Mouse (Mus musculus) brain, embryonic 18.5 days (tissue): ENCODE data around the gene Mcm6.

Experiments used
- DNase-seq: peaks from one replicate; pipeline ENCODE4 v3.0.0-alpha.2; 2012; ENCODE audit warnings: low read depth, low spot score

Gene Mcm6

DNA sequence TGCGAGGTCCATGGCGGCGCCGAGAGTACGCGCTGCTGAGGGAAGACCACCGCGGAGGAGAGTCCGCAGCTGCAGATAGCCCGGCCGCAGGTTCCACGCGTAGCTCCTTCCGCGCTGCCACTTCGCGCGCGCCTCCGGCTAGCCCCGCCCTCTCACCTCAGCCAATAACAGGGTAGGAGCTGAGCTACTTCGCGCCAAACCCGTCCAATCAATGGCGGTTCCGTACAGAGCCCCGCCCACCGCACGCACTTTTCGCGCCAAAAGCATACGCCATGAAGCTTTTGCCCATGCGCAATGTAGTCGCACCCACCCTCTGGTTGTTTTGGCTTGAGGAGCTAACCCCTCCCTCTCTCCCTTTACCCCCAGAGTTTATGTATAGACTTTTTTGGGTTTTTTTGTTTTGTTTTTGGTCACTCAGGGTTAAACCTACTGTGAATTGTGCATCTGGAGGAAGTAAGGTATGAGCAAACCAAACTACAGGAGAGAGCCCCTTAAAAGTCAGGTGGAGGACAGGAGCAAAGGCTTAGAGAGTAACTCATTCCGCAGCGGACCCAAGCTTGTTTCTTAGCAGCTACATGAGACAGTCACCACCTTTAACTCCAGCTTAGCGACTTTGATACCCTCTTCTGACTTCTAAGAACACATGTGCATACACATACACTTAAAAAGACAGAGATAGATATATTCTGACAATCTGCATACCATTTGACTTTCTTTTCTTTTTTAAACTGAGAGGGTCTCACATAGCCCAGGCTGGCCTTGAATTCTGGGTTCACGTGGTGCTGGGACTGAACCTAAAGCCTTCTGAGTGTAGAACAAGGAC lies at the start of gene Mcm6:
Gene Mcm6, minus strand, starts transcription at position 111 of the 823 bp plus-strand sequence.
- peak; percentile 84 for DNase-seq

DNA sequence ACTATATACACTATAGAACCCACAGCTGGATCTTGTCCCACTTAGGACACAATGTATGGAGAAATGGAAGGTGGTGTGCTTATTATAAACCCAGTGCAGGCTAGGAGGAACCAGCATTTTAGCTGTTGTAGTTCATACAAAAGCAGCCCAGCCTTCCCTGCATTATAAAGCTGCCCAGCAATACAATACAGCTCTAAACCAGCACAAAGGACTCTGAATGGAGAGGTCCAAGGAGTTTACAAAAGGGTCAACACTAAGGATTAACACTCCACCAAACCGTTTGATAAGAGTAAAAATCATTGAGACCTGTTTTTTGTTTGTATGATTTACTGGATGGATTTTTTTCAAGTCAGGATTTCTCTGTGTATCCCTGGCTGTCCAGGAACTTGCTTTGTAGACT lies 47.4 kb upstream of the Mcm6 start:
- no peak for DNase-seq

DNA sequence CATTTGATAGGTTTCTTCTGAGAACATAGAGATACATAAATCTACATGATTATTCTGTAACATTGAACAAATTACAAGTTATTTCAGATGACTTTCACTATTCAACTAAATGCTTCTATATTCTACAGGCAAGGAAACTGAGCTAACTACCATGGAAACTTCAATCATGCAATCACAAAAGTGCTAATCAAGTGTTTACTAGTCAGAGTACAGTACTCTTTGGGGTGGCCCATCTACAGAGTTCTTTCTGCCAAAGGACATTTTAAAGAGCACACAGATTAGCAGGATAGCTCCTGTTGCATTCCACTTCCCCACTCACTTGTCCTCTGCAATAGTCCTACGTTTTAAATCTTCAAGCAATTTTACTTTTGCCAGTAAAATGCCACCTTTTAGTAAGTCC lies 46.2 kb upstream of the Mcm6 start:
- no peak for DNase-seq

DNA sequence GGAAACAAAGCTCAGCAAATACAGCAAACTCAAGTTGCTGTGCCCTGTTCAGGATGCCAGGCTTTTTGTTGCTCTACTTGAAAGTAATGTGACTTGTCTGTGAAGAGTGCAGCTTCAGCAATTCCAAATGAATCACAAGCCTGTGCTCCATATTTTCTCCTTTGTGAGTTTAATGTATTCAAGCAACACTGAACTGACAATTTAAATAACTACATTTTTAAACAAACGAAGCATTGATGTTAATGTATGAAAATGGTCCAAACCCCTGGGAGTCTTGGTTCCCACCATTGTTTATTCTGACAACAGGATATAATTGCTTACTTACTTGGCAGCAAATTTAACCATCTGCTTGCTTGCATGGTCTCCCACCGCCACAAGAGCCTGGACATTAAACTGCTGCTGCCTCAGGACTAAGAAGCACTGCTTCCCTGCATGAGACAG lies 45.6 kb upstream of the Mcm6 start:
- DNase-seq: peak; percentile 63

DNA sequence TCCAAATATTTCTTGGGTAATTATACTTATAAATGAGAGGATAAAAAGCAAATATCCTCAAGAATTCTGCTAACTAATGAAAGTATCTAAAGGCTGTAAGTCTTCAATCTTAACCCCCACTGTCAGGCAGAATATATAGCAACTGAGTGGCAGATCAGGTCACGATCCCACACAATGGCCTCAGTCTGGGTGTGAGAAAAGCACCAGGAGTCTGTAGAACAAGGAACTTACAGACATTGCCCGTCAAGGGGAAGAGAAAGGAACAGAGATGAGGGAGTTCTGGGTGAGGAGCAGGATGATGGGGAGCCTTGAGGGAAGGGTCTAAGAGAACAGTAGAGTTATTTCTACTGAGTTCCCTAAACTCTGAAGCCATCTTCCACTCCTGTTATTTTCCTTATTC lies 41.5 kb upstream of the Mcm6 start:
- no peak for DNase-seq

DNA sequence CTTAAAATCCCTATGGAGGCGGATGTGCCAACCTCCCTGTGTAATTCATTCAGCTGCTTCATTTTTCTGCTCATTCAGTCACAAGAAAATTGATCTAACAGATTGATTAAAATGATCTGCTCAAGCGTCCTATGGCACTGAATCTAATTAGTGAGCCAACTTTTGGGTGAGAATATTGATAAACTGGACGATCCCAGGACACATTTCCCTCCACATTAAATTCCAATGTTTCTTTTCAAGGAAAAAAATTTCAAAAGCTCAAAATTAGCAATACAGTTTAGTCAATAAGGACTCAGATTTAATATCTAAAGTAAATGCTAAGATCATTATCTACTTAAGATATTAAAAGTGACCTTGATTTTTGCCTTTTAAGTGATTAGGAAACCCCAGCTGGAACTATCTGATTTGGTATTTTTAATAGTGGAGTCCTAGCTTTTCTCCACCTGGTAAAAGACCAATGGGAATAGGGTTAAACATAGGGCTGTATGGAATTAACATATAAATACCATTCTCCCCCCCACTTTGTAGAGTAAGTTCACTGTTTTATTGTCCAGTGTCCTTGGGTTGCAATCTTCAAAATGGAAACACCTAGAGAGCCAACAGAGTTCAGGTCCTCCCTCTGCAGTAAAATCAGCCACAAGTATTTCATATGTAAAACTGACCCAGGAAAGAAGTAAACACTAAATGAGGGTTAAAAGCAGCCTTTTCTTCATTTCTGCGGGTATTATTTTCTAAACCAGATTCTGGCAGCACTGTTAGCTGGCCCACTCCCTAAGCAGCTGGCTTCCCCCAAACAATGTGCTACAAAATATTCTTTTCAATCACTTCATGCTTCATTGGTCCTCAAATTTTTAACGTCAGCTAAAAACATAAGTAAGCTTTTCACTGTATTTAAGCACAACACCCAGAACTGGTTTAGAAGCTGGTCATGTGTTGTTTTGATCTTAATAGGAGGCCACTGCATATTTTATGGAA lies 40.8 kb upstream of the Mcm6 start:
- no peak for DNase-seq

DNA sequence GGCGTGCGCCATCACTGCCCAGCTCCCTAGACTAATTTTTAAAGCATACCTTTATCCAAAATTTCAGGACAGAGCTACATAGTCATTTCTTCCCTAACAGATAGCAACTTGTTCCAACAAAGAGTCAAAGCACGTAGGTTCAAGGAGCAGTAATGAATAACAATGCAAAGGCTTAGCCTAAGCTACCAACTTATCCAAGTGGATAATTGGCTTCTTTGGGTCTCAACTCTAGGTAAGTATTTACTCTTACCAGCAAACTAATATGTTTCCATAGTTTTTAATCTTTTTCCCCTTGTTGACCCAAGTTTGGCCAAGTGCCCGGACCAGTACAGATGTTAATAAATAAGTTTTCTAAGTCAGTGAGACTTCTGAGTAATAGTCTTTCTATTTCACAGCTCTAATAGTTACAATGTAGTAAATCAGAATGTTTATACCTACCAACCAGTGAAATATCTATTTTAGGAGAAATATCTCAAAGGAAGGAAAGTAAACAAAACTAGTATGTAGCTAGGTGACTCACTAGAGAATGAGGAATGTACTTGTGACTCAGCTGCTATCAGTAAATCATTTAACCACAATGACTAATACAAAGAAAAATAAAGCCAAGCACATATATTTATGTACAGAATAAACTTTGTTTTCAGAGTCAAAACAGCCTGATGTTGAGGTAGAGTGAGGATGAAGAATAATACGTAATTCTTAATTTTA lies 39.4 kb upstream of the Mcm6 start:
- DNase-seq: no peak

DNA sequence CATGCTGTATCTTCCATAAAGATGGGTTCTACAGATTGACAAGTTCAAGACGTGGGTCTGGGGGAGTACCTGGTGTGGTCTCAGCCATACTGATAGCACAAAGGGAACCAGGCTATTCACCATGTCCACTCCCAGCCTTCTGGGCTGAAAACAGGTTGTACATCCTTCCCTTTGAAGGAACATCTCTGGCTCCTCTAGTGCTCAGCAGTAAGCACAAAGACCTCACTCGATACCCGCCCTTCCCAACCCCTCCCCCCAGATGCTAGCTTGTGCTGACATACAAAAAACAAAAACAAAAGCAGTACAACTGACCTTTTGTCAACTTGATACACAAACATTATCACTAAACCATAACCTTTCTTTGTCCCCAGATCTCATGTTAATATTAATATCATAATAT lies 35.2 kb upstream of the Mcm6 start:
- no peak for DNase-seq

DNA sequence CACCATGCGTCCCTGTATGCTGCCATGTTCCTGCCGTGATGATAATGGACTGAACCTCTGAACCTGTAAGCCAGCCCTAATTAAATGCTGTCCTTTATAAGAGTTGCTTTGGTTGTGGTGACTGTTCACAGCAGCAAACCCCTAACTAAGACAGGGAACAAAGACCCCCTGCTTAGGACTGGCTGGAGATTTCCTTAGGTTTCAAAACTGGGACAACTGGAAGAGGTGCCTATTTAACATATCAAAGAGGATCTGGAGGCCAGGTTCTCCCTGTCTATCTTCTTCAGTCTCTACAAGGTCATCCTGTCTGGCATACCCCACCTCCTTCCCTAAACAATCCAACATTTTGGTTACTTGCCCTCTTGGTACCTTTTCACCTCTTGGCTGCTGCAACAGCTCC lies 32.9 kb upstream of the Mcm6 start:
- DNase-seq: no peak

DNA sequence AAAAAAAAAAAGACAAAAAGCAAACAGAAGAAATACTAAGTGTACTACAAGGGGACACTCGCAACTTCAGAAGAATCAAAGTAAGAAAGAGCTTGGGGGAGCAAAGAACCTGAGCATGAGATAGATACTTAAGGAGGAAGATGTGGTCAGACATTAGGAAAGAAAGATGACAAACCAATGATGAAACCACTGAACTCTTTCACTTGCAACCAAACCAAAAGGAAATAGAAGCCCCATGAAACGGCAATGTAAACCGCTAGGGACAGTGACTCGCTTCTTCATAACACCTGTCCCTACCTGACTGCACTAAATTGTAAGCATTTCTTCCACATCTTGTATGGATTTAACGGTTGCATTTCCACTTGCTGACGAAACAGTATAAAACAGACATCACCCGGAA lies 27.0 kb upstream of the Mcm6 start:
- DNase-seq: no peak

DNA sequence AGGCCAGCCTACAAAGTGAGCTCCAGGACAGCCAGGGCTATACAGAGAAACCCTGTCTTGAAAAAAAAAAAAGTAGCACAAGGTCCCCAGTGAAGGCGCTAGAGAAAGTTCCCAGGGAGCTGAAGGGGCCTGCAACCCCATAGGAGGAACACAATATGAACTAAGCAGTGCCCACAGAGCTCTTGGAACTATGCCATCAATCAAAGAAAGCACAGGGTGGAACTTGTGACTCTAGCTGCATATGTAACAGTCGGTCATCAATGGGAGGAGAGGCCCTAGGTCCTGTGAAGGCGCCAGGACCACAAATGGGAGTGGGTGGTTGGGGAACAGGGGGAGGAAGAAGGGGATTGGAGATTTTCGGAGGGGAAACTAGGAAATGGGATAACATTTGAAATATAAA lies 17.4 kb upstream of the Mcm6 start:
- DNase-seq: no peak

DNA sequence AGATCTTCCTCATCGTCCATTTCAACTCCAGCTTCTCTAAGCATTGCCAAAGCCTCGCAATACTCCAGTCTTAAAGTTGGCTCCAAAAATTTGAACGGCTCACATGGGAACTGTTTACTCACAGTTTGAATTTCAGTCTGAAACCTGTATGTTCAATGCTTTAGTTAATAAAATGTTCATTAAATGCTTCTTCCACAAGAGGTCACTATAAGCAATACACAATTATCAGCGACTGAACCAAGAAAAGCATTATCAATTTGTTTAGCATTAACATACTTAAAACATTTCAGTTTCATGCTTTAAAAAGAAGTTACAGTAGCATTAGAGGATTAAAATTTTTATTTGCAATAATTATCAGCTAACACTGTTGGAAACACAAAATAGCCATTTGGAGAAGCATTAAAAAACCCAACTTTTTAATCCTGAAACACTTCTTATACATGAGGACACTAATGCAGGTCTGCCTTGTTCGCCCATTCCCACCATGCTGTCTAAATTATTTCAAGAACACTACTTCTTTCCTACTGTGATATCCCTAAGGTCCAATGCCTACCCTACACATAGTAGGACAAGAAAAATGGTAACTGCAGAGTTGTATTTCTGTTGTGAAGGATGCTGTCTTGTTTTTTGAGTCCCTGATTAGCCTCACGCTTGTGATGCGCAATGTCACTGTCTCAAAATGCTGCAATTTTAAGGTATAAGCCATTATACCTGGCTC lies 12.8 kb upstream of the Mcm6 start:
- no peak for DNase-seq

DNA sequence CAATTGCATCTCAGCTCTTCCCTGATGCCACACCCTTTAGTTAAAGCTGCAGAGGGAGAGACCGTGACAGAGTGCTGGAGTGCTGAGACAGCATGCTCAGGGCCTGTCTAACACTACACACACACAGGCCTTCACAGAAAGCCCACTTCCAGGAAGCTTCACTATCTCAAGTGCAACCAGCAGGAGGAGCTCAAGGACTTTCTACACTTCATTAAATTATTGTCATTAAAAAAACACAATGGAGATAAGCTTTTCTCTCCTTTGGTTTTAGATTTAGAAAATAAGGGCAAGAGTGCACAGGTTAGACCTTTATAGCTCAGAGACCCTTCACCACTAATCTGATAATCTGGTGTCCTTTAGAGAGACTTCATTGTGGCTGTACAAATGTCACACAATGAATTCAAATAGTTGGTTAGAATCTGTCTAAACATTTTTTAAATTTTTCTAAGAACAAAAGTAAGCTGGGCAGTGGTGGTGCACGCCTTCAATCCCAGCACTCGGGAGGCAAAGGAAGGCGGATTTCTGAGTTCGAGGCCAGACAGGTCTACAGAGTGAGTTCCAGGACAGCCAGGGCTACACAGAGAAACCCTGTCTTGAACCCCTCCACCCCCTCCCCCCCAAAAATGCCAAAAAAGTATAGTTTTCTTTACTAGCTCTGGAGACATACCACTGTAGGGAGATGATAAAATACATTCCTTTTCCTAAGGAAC lies 9.4 kb upstream of the Mcm6 start:
- no peak for DNase-seq

DNA sequence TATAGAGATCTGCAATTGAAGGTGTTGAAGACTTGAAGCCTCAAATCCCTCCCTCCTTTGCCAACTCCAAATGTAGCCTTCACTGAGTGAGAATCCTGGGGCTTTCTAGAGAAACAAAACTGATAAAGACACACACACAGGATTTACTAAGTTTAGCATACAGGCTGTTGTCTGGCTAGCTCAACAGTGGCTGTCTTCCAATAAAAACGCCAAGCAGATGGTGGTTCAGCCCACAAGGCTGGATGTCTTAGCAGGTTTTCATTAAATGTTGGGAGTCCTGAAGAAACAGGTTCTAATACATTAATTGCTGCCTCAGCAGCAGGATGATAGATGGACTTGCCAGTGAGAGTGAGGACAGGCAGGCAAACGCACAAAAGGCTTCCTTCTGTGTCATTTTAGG lies 1.1 kb upstream of the Mcm6 start:
- no peak for DNase-seq

DNA sequence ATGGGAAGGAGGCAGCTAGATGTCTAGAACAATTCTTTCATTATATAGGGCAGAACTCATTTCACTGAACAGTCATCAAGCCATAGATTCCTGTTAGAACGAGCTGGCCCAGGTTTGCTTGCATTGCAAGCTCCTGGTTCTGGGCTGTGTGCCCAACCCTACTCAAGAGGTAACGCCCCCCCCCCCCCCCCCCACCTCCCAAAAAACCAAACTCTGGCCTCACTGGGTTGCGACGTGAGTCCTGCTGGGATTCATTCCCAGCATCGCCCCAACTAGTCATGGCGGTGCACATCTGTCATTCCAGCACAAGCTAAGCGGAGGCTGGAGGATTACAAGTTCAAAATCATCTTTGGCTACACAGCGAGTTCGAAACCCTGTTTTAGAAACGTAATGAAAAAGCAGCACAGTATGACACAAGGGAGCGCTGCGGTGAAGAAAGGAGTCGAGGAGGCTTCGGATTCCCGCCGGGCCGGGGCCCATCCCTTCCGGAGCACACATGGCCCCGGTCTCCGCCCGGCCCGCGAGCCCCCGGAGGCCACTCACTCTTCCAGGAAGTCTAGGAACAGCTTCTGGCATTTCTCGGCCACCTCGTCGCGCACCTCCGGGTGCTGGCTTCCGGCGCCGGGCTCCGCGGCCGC lies 429 bp downstream of the Mcm6 start:
- DNase-seq: no peak

DNA sequence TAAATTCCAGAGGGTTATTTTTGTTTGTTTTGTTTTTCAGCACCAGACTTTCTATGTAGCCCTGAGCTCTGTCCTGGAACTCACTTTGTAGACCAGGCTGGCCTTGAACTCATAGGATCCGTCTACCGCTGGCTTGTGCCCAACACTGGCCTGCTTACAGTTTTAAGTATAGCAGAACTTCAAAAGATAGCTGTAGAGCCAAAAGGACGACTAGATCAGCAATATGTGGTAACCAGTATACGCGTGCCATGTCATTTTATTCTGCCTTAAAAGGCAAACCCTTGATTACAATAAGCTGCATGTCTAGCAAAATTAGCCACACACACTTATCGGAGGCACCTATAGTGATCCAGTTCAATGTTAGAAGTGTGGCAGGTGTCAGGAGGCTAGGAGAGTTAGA lies 1.2 kb downstream of the Mcm6 start:
- no peak for DNase-seq

DNA sequence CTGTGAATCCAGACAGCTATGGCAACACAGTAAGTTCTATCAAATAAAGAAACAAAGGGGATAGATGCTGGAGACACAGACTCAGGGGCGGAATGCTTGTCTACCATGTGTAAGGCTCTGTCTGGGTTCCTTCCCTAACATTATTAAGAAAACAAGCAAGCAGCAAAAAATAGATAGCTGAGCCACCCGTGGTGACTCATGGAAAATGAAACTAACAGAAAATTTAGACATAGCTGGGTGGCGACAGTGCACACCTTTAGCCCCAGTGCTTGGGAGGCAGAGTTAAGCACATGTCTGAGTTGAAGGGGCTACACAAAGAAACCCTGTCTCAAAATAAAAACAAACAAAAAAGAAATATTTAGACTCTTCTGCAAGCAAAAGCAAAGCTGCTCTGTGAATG lies 2.0 kb downstream of the Mcm6 start:
- no peak for DNase-seq

DNA sequence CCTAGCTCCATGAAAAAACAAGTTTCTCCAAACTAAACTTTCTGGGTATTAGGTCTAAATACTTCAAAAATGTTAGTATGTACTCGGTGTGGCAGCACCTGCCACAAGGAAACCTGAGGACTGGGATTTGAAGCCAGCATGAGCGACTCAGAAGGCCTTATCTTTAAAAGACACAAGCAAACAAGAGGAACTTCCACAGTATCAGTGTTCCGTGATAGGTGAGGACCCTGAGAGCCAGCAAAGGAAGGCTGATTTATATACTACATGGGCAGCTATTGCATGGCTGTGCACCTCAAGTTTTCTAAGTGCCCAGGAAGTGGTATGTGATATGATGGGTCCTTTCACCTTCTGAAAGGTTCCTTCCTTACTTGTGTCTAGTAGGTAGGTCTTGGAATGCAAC lies 6.4 kb downstream of the Mcm6 start:
- no peak for DNase-seq

DNA sequence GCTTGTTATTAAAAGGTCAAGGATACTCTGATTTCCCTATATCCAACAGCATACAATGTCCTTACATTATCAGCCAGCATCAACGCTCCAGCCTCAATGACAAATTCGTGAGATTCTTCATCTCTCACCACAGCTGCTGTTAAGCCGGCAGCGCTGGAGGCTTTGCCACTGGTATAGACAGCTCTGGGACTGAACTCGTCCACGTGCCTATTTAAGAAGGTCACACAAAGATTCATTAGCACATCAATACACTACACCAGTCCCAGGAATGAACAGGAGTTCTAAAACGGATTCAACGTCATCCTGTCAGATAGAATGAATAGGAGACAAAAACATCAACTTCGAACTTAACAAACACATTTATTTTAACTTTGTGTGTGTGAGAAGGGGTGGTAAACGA lies 15.2 kb downstream of the Mcm6 start:
- DNase-seq: no peak

DNA sequence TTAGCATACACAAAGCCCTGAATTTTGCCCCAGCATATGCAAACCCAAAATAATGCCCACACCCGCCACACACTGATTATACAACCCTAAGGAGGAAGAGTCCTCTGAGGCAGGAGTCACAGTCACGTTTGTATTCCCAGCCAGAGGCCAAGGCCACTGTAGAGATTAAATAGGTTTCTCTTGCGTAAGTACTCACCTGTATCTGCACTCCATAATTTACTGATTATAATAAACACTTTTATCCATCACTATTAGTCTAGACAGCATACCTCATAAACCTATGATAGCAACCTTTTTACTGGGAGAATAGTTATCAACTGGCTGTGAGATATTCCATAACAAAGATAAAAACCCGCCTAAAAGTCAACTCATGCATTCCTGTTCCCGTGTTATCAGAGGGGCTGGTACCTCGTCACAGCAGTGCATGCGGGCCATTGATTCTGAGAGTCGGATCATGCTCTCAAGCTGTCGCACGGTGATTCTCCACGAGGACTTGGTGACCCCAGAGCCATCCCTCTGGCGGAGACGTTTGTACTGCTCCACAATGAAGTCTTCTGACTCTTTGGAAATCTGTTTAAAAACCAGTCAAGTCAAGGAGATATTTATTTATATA lies 21.6 kb downstream of the Mcm6 start:
- no peak for DNase-seq
